Mouse (Mus musculus) ES-Bruce4 (cell line): ENCODE results near the gene Tacr2. TPM values are rescaled to one million over a fixed set of nuclear protein-coding genes. Genes with fewer than 3 reads are reported as not detected.
A peak's percentile ranks its signal among the peaks of the same experiment; 100 is the strongest.

ENCODE experiments used
- H3K27ac ChIP-seq: 2 replicates; pipeline ENCODE4 v1.5.1; 2012; ENCODE audit warnings: low read length, inconsistent platforms; ENCODE audit not compliant: insufficient read depth
- H3K27me3 ChIP-seq: 2 replicates; pipeline ENCODE4 v1.6.1; 2012; ENCODE audit warnings: mild to moderate bottlenecking, low read length, inconsistent platforms; ENCODE audit not compliant: control insufficient read depth, poor library complexity, insufficient read depth, severe bottlenecking
- H3K36me3 ChIP-seq: 2 replicates; pipeline ENCODE4 v1.6.1; 2012; ENCODE audit warnings: inconsistent platforms, mild to moderate bottlenecking, low read length, moderate library complexity; ENCODE audit not compliant: control insufficient read depth, poor library complexity, insufficient read depth, severe bottlenecking
- H3K4me1 ChIP-seq: one replicate; pipeline ENCODE4 v1.8.1; 2011; ENCODE audit warnings: low read length; ENCODE audit not compliant: control insufficient read depth, insufficient read depth
- H3K4me3 ChIP-seq: 2 replicates; pipeline ENCODE4 v1.5.1; 2011; ENCODE audit warnings: low read depth, mild to moderate bottlenecking, low read length
- H3K9ac ChIP-seq: 2 replicates; pipeline ENCODE4 v1.6.1; 2012; ENCODE audit warnings: low read depth, mild to moderate bottlenecking, inconsistent platforms; ENCODE audit not compliant: poor library complexity, severe bottlenecking
- H3K9me3 ChIP-seq: replicated peaks from 2 replicates; pipeline ENCODE4 v1.6.1; 2012; ENCODE audit warnings: mild to moderate bottlenecking, low read length, inconsistent platforms; ENCODE audit not compliant: control insufficient read depth, poor library complexity, insufficient read depth, severe bottlenecking
- CTCF ChIP-seq: IDR thresholded peaks from one replicate; pipeline ENCODE4 v1.8.1; 2011; ENCODE audit warnings: low read depth, low read length
- EP300 ChIP-seq: IDR thresholded peaks from 2 replicates; pipeline ENCODE4 v1.6.1; 2011; ENCODE audit warnings: low read depth, low read length; ENCODE audit not compliant: insufficient read depth
- POLR2A ChIP-seq: IDR thresholded peaks from one replicate; pipeline ENCODE4 v1.8.1; 2011; ENCODE audit warnings: low read length; ENCODE audit not compliant: insufficient read depth
- polyA plus RNA-seq: library from polyadenylated mRNA; stranded (reverse); fragments of >200 nt; gene quantifications from 2 replicates; pipeline ENCODE4 v1.2.4, GENCODE M21; 2011; ENCODE audit warnings: low read depth; ENCODE audit not compliant: missing spikeins, insufficient read depth, insufficient read length

Tacr2 gene
- polyA plus RNA-seq, 1 experiment: not detected

DNA sequence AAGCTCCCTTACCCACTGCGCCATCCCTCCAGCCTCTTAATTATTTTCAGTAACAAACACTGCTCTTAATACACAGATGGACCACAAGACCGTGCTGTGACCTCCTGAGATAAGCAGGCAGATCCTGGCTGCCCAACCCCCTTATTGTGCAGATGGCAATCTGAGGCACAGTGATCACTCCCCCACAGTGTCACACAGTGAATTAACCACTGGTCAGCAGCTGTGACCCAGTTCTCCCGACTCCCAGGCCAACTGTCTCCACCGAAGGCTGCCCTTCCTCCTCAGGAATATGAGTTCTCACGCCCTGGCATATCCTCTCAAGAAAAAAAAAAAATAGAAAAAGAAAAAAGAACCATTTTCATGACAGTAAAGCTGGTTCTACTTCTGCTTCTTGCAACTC lies 35.6 kb upstream of the Tacr2 start:
- Histone ChIP-seq H3K36me3 (no peaks in the 10 kb centered on the region), H3K9me3 (no peaks in the 10 kb centered on the region), H3K4me3 (no peak overlapping the region), H3K27ac (no peak overlapping the region), H3K27me3 (no peaks in the 10 kb centered on the region), H3K9ac (no peak overlapping the region), H3K4me1 (peaks cover 2% of the 10 kb centered on the region)
- TF ChIP-seq EP300 (no peak), CTCF (no peak)

DNA sequence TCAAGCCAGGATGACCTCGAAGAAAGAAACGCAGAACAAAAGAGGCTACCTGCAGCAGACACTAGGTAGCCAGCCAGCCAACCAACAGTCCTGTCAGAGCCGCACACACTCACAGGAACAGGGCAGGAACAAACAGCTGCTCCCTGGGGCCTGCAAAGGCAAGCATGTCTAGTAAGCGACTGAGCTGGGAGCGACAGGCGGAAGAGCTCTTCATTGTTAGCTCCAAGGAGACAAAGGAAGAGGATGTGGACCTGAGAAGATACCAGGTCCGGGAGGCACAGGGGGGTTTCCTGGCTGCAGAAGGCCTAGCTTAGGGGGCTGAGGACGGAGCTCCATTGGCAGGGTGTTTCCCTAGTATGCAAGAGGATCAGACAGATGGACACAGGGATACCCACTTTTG lies 35.0 kb upstream of the Tacr2 start:
- TF ChIP-seq POLR2A (no peak), EP300 (0 out of 2 replicates have a peak, but pooled peaks have one; percentile 34)
- no peaks in the 10 kb centered on the region for H3K36me3 ChIP-seq
- no peaks in the 10 kb centered on the region for H3K9me3 ChIP-seq
- H3K27me3 ChIP-seq: no peaks in the 10 kb centered on the region
- no peak overlapping the region for H3K4me3 ChIP-seq
- H3K27ac ChIP-seq: no peak overlapping the region
- no peak overlapping the region for H3K9ac ChIP-seq
- H3K4me1 ChIP-seq: peaks cover 2% of the 10 kb centered on the region

- TF ChIP-seq POLR2A (no peak), EP300 (no peak), CTCF (no peak)
- no peak overlapping the region for H3K9ac ChIP-seq
- H3K4me3 ChIP-seq: no peak overlapping the region
Measured at GRCm38 (mm10) chr10:62218044-62218788, 34.0 kb upstream of the Tacr2 start.

GRCm38 (mm10) chr10:62218789-62219172 lies 33.5 kb upstream of the Tacr2 start:
- Histone ChIP-seq H3K4me1 (peaks cover 2% of the 10 kb centered on the region), H3K36me3 (no peaks in the 10 kb centered on the region), H3K9me3 (no peaks in the 10 kb centered on the region), H3K9ac (no peak overlapping the region), H3K27ac (no peak overlapping the region), H3K27me3 (no peaks in the 10 kb centered on the region), H3K4me3 (no peak overlapping the region)
- TF ChIP-seq POLR2A (no peak), EP300 (no peak), CTCF (no peak)

More at GRCm38 (mm10) chr10:62218044-62218788, 34.0 kb upstream of the Tacr2 start:
- H3K4me1 ChIP-seq: peaks cover 2% of the 10 kb centered on the region
- no peak overlapping the region for H3K27ac ChIP-seq
- H3K36me3 ChIP-seq: no peaks in the 10 kb centered on the region
- H3K27me3 ChIP-seq: no peaks in the 10 kb centered on the region
- H3K9me3 ChIP-seq: no peaks in the 10 kb centered on the region

DNA sequence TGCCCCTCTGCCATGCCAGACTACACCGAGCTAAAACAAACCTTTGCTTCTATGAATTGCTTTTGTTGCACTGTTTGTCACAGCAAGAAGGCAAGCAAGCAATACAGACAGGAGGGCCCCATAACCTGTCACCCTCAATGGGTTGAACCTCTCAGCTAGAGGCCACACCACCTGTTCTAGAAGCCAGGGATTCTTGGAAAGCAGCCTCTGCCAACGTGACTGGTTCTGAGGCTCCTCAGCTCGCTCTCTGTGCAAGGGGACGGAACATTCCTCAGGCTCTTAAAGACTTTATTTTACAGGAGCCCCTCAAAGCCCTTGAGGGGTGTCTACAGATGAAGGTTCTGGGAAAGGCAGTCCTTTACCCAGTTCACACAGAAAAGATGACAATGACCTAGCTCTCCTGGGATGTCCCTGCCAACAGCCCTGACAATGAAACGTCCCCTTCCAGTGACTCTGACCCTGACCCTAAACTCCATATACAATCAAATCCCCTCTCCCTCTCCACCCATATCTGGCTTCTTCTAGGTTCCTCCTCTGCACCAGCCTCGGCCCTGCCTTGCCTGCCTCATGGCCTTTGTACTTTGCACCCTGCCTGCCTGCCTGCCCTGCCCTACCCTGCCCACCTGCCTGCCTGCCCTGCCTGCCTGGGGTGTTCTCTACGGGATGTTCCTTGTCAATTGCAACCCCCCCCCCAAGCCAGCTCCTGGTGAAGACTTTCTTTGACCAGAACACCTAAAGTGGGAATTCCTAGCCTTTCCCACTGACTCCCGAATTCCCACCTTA lies 31.3 kb upstream of the Tacr2 start:
- Histone ChIP-seq H3K27me3 (no peaks in the 10 kb centered on the region), H3K27ac (no peak overlapping the region), H3K9me3 (no peaks in the 10 kb centered on the region), H3K4me1 (peaks cover 2% of the 10 kb centered on the region), H3K36me3 (no peaks in the 10 kb centered on the region), H3K4me3 (no peak overlapping the region), H3K9ac (no peak overlapping the region)
- no peak for TF ChIP-seq EP300

DNA sequence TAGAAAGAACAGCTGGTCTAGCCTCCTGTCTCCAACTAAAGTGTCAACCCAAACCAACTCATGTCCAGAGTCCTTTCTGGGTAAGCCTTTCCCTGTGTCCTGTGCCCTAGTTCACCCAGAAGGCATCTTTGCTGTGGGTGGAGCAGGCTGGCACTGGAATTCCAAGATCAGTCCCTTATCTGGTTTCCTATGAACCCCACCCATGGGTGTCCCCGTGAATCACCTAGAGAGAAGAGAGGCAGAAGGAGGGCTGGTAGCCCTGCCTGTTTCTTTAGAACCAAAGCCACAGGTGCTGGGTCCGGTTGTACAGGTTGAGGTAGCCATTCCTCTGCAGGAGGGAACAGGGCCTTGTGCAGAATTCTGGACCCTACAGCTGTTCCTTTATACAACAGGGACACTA lies 30.6 kb upstream of the Tacr2 start:
- H3K9me3 ChIP-seq: no peaks in the 10 kb centered on the region
- peaks cover 2% of the 10 kb centered on the region for H3K4me1 ChIP-seq
- no peaks in the 10 kb centered on the region for H3K27me3 ChIP-seq
- H3K27ac ChIP-seq: no peak overlapping the region
- TF ChIP-seq EP300 (no peak), POLR2A (no peak), CTCF (no peak)
- no peak overlapping the region for H3K4me3 ChIP-seq
- no peak overlapping the region for H3K9ac ChIP-seq
- H3K36me3 ChIP-seq: no peaks in the 10 kb centered on the region
